Mouse (Mus musculus): Measurements from ENCODE around the gene Spdye4a. TPM values are rescaled to one million over a fixed set of nuclear protein-coding genes. Genes with fewer than 3 reads are reported as not detected.

Gene Spdye4a
- total RNA-seq (2015; ENCODE audit: low replicate concordance) (not detected in 2 replicates), total RNA-seq (2017; ENCODE audit: low replicate concordance) (not detected in 2 replicates)

- no peak for ATAC-seq (replicated peaks; ENCODE audit: low FRiP score, poor library complexity, severe bottlenecking)
Measured at GRCm38 (mm10) chr5:143226790-143227189, at the start of gene Spdye4a. Spdye4a (minus strand) TSS chr5:143226890.

GRCm38 (mm10) chr5:143275761-143276160, 49.1 kb upstream of the Spdye4a start:
- no peak for ATAC-seq (replicated peaks; ENCODE audit: low FRiP score, poor library complexity, severe bottlenecking)

- peak; percentile 73 for ATAC-seq (replicated peaks; ENCODE audit: low FRiP score, poor library complexity, severe bottlenecking)
Measured at GRCm38 (mm10) chr5:143272540-143273330, 46.0 kb upstream of the Spdye4a start.

DNA sequence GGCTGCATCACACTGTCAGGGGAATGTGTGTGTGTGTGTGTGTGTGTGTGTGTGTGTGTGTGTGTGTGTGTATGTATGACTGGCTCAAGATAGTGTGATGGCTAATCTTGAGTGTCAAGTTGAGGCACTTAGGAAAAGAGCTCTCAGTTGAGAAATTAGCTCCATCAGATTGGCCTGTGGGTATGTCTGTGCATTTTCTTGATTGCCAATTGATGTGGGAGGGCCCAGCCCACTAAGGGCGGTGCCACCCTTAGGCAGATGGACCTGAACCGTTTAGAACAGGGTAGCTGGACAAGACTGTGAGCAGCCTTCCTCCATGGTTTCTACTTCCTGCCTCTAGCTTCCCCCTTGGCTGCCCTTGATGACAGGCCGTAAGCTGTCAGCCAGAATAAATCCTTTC, 45.4 kb upstream of the Spdye4a start:
- ATAC-seq (replicated peaks; ENCODE audit: low FRiP score, poor library complexity, severe bottlenecking), result peak; percentile 55

GRCm38 (mm10) chr5:143271642-143272041, 45.0 kb upstream of the Spdye4a start:
- ATAC-seq (replicated peaks; ENCODE audit: low FRiP score, poor library complexity, severe bottlenecking), result no peak

- ATAC-seq (replicated peaks; ENCODE audit: low FRiP score, poor library complexity, severe bottlenecking), result no peak
Measured at GRCm38 (mm10) chr5:143270151-143270519, 43.4 kb upstream of the Spdye4a start.

- no peak for ATAC-seq (replicated peaks; ENCODE audit: low FRiP score, poor library complexity, severe bottlenecking)
Measured at GRCm38 (mm10) chr5:143269363-143270150, 42.9 kb upstream of the Spdye4a start, which contains the start of gene Zfp316. Zfp316 (minus strand) TSS chr5:143270022.

- ATAC-seq (replicated peaks; ENCODE audit: low FRiP score, poor library complexity, severe bottlenecking), result no peak
Measured at GRCm38 (mm10) chr5:143268985-143269362, 42.3 kb upstream of the Spdye4a start.

DNA sequence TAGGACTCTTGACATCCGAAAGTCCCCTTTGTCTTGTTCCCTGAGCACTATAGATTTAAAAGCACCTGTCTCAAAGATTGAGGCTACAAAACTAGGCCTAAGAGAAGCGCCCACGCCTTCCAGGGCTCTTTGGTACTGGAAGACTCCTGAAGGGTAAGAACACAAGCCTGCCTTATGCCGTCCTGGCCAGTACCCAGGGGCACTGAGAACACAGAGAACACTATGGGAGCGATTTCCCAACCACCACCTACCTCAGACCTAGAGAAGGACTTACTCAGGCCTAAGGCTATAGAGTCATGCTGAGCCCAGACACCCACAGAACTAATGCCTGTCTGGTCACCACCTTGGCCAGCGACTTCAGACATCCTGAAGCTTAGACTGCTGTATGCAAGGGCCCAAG, 40.1 kb upstream of the Spdye4a start:
- ATAC-seq (replicated peaks; ENCODE audit: low FRiP score, poor library complexity, severe bottlenecking), result no peak

GRCm38 (mm10) chr5:143265409-143265808, 38.7 kb upstream of the Spdye4a start:
- no peak for ATAC-seq (replicated peaks; ENCODE audit: low FRiP score, poor library complexity, severe bottlenecking)

DNA sequence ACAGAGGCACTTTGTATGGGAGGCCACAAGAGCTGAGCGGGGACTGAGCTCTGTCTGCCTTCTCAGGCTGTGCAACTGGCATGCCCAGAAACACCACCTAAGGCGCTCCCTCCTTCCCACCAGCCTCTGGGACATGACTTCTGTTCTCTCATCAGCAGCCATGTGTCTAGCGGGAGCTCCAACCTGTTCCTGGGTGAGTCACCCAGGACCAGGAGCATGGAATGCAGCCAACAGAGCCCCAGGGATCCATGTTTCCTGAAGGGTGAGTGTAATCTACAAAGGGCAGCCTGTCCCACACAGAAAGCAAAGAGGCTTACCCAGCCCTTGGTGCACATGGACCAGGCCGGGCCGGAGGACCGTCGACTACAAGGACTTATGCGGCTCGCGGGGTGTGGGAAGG, 38.0 kb upstream of the Spdye4a start:
- ATAC-seq (replicated peaks; ENCODE audit: low FRiP score, poor library complexity, severe bottlenecking), result no peak

DNA sequence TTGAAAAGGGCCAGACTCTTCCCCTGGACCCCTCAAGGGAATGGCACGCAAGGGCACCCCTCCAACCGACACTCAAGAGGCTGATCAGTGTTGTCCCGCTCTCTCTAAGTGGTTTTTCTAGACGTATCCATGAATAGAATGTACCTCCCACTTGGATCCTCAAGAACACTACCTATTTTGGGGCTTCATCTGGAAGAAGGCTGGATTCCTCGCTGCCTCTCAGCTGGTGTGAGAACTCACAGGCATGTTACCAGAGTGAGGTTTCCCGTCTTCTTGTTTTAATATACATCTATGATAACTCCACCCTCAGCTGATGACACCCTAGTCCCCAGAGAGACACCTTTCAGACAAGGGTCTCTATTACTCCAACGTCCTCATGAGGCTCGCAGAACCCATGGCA, 34.9 kb upstream of the Spdye4a start:
- ATAC-seq (replicated peaks; ENCODE audit: low FRiP score, poor library complexity, severe bottlenecking), result no peak

DNA sequence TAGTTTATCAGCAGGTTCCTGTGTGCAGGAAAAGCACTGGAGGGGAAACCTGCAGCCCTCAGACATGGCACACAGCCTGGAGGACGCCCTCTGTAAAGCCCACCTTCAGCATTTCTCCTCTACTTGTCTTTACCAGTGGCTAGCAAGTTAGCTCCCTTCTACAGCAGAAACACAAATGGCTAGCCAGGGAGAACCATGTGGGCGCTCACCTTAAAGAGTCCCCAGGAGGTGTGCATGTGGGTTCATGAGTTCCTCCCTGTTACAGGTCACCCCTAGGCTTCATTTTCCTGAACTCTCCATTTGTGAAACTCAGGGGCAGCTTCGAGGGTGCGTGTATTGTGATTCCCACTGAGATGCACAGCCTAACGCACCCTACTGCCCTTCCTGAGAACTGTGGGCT, 29.1 kb upstream of the Spdye4a start:
- no peak for ATAC-seq (replicated peaks; ENCODE audit: low FRiP score, poor library complexity, severe bottlenecking)

- no peak for ATAC-seq (replicated peaks; ENCODE audit: low FRiP score, poor library complexity, severe bottlenecking)
Measured at GRCm38 (mm10) chr5:143255131-143255519, 28.4 kb upstream of the Spdye4a start.

- no peak for ATAC-seq (replicated peaks; ENCODE audit: low FRiP score, poor library complexity, severe bottlenecking)
Measured at GRCm38 (mm10) chr5:143254487-143255130, 27.9 kb upstream of the Spdye4a start.

DNA sequence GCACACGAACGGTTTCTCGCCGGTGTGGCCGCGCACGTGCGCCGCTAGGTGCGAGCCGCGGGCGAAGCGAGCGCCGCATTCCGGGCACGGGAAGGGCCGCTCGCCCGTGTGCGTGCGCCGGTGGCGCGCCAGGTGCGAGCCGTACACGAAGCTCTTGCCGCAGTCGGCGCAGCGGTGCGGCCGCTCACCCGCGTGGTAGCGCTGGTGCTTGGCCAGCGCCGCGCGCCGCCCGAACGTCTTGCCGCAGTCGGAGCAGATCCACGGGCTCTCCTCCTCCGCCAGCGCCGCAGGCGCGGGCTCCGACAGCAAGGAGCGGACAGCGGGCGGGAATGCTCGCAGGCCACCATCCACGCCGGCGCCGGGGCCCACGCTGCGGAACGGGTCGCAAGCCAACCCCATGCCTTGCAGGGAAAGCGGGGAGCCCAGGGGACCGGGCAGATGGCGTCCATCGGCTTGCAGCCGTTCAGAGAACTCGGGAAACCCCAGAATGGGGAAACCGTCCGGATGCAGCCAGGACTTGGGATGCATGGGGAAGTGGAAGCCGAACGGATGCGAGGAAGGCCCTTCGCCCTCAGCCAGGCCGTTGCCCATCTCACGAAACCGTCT, 27.3 kb upstream of the Spdye4a start:
- no peak for ATAC-seq (replicated peaks; ENCODE audit: low FRiP score, poor library complexity, severe bottlenecking)

DNA sequence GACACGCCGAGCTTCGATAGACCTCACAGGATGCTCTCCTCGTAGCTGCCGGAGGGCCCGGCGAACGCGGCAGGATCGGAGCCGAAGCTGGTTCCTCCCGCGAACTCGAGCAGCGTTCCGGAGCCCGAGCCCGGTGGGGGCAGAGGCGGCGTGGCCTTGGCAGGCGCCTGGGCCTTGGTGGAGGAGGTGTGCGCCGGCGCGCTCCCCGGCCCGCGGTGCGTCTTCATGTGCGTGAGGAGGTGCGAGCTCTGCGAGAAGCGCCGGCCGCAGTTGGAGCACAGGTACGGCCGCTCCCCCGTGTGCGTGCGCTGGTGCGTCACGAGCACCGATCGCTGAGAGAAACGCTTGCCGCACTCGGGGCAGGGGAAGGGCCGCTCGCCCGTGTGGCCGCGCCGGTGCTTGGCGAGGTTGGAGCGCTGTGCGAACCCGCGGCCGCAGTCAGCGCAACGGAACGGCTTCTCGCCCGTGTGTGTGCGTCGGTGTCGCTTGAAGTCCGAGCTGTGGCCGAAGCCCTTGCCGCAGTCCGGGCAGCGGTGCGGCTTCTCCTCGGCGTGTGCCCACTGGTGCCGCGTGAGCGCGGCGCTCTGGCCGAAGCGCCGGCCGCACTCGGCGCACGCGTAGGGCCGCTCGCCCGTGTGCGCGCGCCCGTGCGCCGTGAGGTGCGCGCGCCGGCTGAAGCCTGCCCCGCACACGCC, 26.6 kb upstream of the Spdye4a start:
- no peak for ATAC-seq (replicated peaks; ENCODE audit: low FRiP score, poor library complexity, severe bottlenecking)

GRCm38 (mm10) chr5:143252791-143253185, 26.1 kb upstream of the Spdye4a start:
- no peak for ATAC-seq (replicated peaks; ENCODE audit: low FRiP score, poor library complexity, severe bottlenecking)

DNA sequence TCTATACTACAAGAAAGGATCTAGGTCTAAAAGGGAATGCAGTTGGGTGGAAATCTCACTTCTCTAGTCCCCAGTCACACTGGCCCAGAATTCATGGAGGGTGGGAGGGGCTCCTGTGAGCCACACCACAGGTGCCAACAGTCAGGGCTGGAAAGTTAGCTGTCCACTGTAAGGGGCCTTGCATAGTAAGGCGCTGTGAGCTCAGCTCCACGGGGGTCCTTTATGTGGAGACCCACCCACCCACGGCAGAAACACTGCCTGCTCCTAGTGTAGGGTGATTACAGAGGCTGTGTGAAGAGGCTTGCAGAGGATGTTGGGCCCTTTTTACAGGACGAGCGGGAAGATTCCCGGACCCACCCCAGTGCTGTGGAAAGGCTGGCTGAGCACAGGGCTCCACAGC, 25.3 kb upstream of the Spdye4a start:
- ATAC-seq (replicated peaks; ENCODE audit: low FRiP score, poor library complexity, severe bottlenecking), result no peak

GRCm38 (mm10) chr5:143244926-143245325, 18.2 kb upstream of the Spdye4a start:
- no peak for ATAC-seq (replicated peaks; ENCODE audit: low FRiP score, poor library complexity, severe bottlenecking)
